Mouse (Mus musculus) heart, embryonic 14.5 days (tissue): ENCODE measurements around the gene Gpr62. TPM values are rescaled to one million over a fixed set of nuclear protein-coding genes. Genes with fewer than 3 reads are reported as not detected.
A peak's percentile ranks its signal among the peaks of the same experiment; 100 is the strongest.

Source experiments
- ATAC-seq: fragments of 200-750 bp; cut with Nextera tagmentation; 2 replicates; pipeline ENCODE4 v1.8.0; 2017; ENCODE audit warnings: low read depth, moderate TSS enrichment; ENCODE audit not compliant: insufficient number of reproducible peaks, insufficient read depth, low FRiP score
- H3K27ac ChIP-seq, 2 experiments: fragments of 200-500 bp in 1 of 2; fragments of 300-500 bp in 1 of 2; sonication (generic) in 1 of 2; replicated peaks in 1 of 2; 2 replicates each; pipeline ENCODE4 v1.5.1; 2012 to 2014; ENCODE audit warnings: low read depth in 2 of 2, low read length in 2 of 2, control low read depth in 1 of 2, mild to moderate bottlenecking in 1 of 2, mixed read lengths in 1 of 2; ENCODE audit not compliant: control insufficient read depth in 1 of 2, insufficient read depth in 1 of 2
- H3K27me3 ChIP-seq: fragments of 300-500 bp; sonication (generic); 2 replicates; pipeline ENCODE4 v1.6.1; 2014; ENCODE audit warnings: mild to moderate bottlenecking, low read length, control low read depth; ENCODE audit not compliant: control insufficient read depth, insufficient read depth
- H3K36me3 ChIP-seq: fragments of 300-500 bp; sonication (generic); 2 replicates; pipeline ENCODE4 v1.6.1; 2014; ENCODE audit warnings: mild to moderate bottlenecking, control low read depth, low read length, mixed read lengths; ENCODE audit not compliant: control insufficient read depth, insufficient read depth
- H3K4me1 ChIP-seq, 2 experiments: fragments of 200-500 bp in 1 of 2; fragments of 300-500 bp in 1 of 2; sonication (generic) in 1 of 2; 2 replicates each; pipeline ENCODE4 v1.6.1; 2012 to 2014; ENCODE audit warnings: low read length in 2 of 2, control low read depth in 1 of 2, mixed read lengths in 1 of 2; ENCODE audit not compliant: control insufficient read depth in 2 of 2, insufficient read depth in 2 of 2
- H3K4me2 ChIP-seq: fragments of 300-500 bp; sonication (generic); 2 replicates; pipeline ENCODE4 v1.6.1; 2014; ENCODE audit warnings: mild to moderate bottlenecking, low read length
- H3K4me3 ChIP-seq, 2 experiments: fragments of 200-500 bp in 1 of 2; fragments of 300-500 bp in 1 of 2; sonication (generic) in 1 of 2; 2 replicates each; pipeline ENCODE4 v1.5.1; 2012 to 2014; ENCODE audit warnings: low read length in 2 of 2, mild to moderate bottlenecking in 2 of 2, control low read depth in 1 of 2, low read depth in 1 of 2, moderate library complexity in 1 of 2; ENCODE audit not compliant: control insufficient read depth in 1 of 2, insufficient read depth in 1 of 2
- H3K9ac ChIP-seq: fragments of 300-500 bp; sonication (generic); 2 replicates; pipeline ENCODE4 v1.6.1; 2014; ENCODE audit warnings: mild to moderate bottlenecking, low read length
- H3K9me3 ChIP-seq: fragments of 300-500 bp; sonication (generic); 2 replicates; pipeline ENCODE4 v1.6.1; 2016; ENCODE audit warnings: low read length, control low read depth; ENCODE audit not compliant: control insufficient read depth
- WGBS: fragments of 180-500 bp; shearing (Covaris S2); extraction: QIAGEN DNeasy Blood & Tissue Kit; methylation state at CpG from one replicate; pipeline ENCODE4 v1.1.7; 2014; 5-methylcytosine and 5-hydroxymethylcytosine counted together
- polyA plus RNA-seq: library from polyadenylated mRNA; unstranded; fragments of >200 nt; fragmentation: Nextera tagmentation; extraction: Ambion mirVana; gene quantifications from 2 replicates; pipeline ENCODE4 v1.2.1, GENCODE M21; 2014

The Gpr62 gene
- polyA plus RNA-seq: 0.30 and 0.46 TPM in 2 replicates

DNA sequence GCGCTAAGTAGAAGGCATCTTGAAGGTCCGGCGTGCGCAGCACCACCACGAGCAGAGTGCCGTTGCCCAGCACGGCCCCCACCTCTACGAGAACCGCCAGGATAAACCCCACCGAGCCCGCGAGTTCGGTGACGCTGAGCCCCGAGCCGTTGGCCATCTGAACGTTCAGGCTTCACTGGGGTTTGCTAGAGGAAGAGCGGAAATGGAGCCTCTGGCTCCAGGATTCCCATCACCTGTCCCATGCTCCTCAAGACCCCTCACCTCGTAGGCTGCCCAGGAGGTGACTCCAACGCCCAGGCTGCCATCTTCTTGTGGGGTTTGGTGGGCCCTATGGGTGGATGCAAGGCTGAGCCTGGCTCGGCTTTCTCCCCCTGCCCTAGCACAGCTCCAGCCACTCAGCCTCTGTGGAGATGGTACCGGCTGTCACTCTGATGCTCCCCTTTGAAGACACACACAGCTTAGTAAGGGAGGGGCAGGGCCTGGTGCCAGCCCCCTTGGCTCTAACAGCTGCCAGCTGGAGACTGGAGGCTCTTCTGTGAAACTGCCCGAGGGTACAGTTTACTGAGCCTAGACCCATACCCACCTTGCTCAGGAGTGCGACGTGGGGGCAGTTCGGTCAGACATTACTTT is at the start of gene Gpr62:
TSS of gene Gpr62 (minus strand) at position 368 of the 630 bp plus-strand sequence.
- peak within 1 kb of the TSS; percentile 80 for H3K9ac ChIP-seq

DNA sequence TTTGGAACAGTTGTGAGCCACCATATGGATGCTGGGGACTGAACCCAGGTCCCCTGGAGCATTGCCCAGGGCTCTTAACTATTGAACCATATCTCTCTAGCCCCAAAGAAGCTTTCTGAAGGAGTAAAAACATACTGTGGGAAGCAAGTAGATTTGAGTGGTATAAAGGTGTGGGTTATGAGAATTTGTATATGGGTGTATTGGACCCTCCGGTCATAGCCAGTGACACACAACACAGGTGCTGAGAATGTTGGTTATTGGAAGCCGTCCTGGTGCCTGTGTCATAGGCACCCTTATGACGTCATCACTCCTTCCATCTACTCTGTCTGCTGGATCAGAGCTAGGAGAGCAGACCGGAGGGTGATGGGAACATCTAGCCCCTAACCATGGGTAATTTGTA is 48.5 kb upstream of the Gpr62 start, which contains the start of gene Iqcf5:
TSS of gene Iqcf5 (plus strand) at position 301 of the 400 bp plus-strand sequence.
- H3K36me3 ChIP-seq: no peaks in the 10 kb centered on the region
- WGBS: 87% methylated on average over 4 of the region's 4 CpGs

More for the DNA sequence above, at the start of gene Gpr62:
- peaks cover 4 to 11% of the 10 kb centered on the region in 2 experiments; a peak in 3 of 4 replicates for H3K4me1 ChIP-seq
- H3K4me3 ChIP-seq: peak within 1 kb of the TSS; percentile 51 to 63
- peak within 1 kb of the TSS; percentile 98 for H3K4me2 ChIP-seq
- WGBS: 28% methylated on average over 26 of the region's 26 CpGs
- 0 out of 2 replicates have a peak, but pooled peaks have one; percentile 19 for ATAC-seq
- peak within 1 kb of the TSS in 1 of 2 experiments; percentile 37; a peak in 1 of 4 replicates for H3K27ac ChIP-seq
- no peaks in the 10 kb centered on the region for H3K9me3 ChIP-seq
- peaks cover 32% of the 10 kb centered on the region for H3K36me3 ChIP-seq
- peaks cover 8% of the 10 kb centered on the region for H3K27me3 ChIP-seq

DNA sequence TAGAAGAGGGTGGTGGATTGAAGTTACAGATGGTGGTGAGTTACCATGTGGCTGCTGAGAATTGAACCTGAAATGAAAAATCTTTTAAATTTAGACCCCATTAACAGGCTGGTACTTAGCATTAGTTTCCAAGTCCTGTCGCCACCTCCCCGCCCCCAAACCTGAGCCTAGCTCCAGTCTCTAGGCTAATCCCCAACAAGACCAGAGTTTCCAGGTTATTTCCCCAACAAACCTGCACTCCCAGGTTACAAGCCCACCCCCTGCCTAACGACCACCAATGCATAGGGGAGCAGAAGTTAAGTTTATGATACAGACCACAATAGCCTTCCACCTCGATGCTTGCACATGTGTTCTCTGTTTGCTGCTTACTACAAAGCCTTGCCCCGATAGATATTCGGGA is 47.8 kb upstream of the Gpr62 start:
- Histone ChIP-seq H3K9me3 (no peaks in the 10 kb centered on the region), H3K9ac (no peak overlapping the region), H3K27me3 (peaks cover 9% of the 10 kb centered on the region), H3K4me1 (peaks cover 5 to 9% of the 10 kb centered on the region in 2 experiments; a peak in 3 of 4 replicates), H3K27ac (no peak overlapping the region), H3K36me3 (no peaks in the 10 kb centered on the region), H3K4me2 (no peak overlapping the region), H3K4me3 (no peak overlapping the region)
- 68% methylated on average over 6 of the region's 6 CpGs for WGBS
- ATAC-seq: no peak

More for the DNA sequence above, 48.5 kb upstream of the Gpr62 start, which contains the start of gene Iqcf5:
- no peaks in the 10 kb centered on the region for H3K9me3 ChIP-seq
- no peak within 1 kb of the TSS for H3K9ac ChIP-seq
- no peak within 1 kb of the TSS for H3K27ac ChIP-seq
- ATAC-seq: no peak
- H3K4me2 ChIP-seq: no peak within 1 kb of the TSS
- no peak within 1 kb of the TSS for H3K4me3 ChIP-seq
- H3K4me1 ChIP-seq: peaks cover 5 to 9% of the 10 kb centered on the region in 2 experiments; a peak in 3 of 4 replicates
- H3K27me3 ChIP-seq: 0 out of 2 replicates have a peak, but pooled peaks cover 6% of the 10 kb centered on the region

DNA sequence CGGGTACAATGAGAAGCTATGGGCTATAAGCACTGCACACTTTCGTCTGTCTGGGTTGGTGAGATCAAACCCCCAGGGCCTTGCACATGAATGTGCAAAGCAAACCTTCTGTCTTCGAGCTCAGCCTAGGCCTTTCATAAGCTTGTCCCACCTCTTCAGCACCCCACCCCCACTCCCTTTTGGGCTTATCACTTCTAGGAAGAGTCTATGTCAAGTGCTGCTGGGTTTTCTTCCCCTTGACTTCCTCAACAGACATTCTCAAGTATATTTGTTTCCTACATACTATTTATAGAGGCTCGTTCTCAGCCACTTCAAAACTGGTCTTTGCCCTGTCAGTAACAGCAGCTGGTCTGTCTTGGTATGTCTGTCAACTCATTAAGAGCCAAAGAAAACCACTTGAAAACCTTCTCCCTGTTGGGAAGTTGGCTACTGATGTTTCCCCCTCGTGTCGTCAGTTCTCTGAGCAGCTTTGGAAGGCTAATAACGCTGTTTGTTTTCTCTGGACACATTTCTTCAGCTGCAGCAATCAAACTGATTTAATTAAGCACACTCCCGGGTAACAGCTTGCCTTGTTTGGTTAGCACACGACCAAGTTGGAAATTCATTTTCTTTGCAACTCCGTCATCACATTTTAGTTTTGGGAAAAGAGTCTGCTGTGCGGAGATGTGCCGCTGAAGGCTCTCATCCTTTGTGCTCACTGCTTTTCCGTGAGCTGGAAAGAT is 47.2 kb upstream of the Gpr62 start:
- no peak for ATAC-seq
- H3K36me3 ChIP-seq: no peaks in the 10 kb centered on the region
- no peak overlapping the region for H3K4me3 ChIP-seq
- H3K27me3 ChIP-seq: peaks cover 9% of the 10 kb centered on the region
- H3K9me3 ChIP-seq: no peaks in the 10 kb centered on the region
- H3K27ac ChIP-seq: no peak overlapping the region
- peaks cover 5 to 9% of the 10 kb centered on the region in 2 experiments; a peak in 3 of 4 replicates for H3K4me1 ChIP-seq
- 0 out of 2 replicates have a peak overlapping the region, but pooled peaks have one; percentile 17 for H3K4me2 ChIP-seq
- 28% methylated on average over 13 of the region's 13 CpGs for WGBS
- no peak overlapping the region for H3K9ac ChIP-seq

DNA sequence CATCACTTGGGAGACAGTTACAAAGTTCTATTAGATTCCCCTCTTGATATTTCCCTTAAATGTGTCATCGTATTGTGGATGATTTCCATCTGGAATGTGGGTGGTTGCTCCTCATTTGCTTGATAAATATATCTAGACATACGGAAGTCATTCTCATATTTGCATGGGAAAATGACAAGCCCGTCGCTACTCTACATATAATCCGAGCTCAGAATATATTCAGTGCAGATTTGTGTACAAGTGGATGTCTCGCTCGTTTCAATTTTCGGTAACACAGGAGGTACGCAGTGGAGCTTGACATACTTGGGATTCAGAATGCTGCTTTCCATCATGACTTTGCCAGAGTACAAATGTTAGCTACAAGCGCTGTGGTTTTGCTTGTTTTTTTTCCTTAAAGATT is 43.6 kb upstream of the Gpr62 start:
- H3K9ac ChIP-seq: no peak overlapping the region
- no peak for ATAC-seq
- no peak overlapping the region for H3K27ac ChIP-seq
- H3K9me3 ChIP-seq: no peaks in the 10 kb centered on the region
- no peak overlapping the region for H3K4me3 ChIP-seq
- H3K4me2 ChIP-seq: no peak overlapping the region
- H3K36me3 ChIP-seq: no peaks in the 10 kb centered on the region
- peaks cover 7% of the 10 kb centered on the region for H3K27me3 ChIP-seq
- 86% methylated on average over 10 of the region's 10 CpGs for WGBS
- peaks cover 5 to 9% of the 10 kb centered on the region in 2 experiments; a peak in 3 of 4 replicates for H3K4me1 ChIP-seq

DNA sequence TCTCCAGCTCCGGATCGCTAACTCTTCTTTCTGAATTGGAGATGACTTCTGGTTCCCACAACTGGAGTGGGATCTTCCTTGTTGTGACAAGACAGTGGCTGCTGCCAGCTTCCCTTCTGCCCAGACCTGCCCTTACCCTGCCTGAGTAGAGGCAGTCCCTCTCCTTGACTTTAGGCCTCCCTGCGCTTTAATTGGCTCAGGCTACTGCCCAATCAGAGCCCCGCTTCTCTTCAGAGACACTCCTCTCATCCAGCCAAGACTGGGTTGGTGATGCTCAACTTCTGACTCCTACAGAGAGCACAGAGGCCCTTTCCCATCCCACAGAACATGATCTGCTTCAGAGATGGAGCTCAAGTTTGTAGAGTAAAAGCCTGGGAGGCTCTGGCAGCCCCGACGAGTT is 38.5 kb upstream of the Gpr62 start:
- Histone ChIP-seq H3K9me3 (no peaks in the 10 kb centered on the region), H3K36me3 (no peaks in the 10 kb centered on the region), H3K27me3 (peaks cover 4% of the 10 kb centered on the region), H3K27ac (no peak overlapping the region), H3K4me2 (no peak overlapping the region), H3K9ac (no peak overlapping the region), H3K4me1 (no peaks in the 10 kb centered on the region), H3K4me3 (no peak overlapping the region)
- ATAC-seq: no peak
- 70% methylated on average over 6 of the region's 6 CpGs for WGBS

DNA sequence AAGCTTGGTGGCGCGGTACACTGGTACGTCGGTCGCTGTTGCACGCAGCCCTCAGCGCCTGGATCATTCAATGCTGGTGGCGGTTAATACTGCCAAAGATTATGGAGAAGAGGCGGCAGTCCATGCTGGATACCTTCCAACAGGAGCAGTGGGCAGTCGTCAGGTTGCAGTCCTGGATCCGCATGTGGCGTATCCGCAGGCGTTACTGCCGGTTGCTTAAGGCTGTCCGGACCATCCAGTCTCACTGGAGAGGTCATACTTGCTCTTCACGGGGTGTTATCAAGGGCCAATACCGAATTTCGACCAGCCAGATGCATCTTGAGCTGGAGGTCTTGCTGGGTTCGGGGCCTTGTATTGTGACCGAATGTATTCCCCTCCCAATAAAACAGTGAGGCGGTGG is 36.1 kb upstream of the Gpr62 start:
- ATAC-seq: no peak
- Histone ChIP-seq H3K4me3 (no peak overlapping the region), H3K9me3 (no peaks in the 10 kb centered on the region), H3K27me3 (no peaks in the 10 kb centered on the region), H3K36me3 (no peaks in the 10 kb centered on the region), H3K4me2 (no peak overlapping the region), H3K9ac (no peak overlapping the region), H3K27ac (no peak overlapping the region), H3K4me1 (no peaks in the 10 kb centered on the region)
- WGBS: 86% methylated on average over 22 of the region's 22 CpGs
